8 mouse cellular contexts compared by ENCODE assay signal in the genomic region with DNA sequence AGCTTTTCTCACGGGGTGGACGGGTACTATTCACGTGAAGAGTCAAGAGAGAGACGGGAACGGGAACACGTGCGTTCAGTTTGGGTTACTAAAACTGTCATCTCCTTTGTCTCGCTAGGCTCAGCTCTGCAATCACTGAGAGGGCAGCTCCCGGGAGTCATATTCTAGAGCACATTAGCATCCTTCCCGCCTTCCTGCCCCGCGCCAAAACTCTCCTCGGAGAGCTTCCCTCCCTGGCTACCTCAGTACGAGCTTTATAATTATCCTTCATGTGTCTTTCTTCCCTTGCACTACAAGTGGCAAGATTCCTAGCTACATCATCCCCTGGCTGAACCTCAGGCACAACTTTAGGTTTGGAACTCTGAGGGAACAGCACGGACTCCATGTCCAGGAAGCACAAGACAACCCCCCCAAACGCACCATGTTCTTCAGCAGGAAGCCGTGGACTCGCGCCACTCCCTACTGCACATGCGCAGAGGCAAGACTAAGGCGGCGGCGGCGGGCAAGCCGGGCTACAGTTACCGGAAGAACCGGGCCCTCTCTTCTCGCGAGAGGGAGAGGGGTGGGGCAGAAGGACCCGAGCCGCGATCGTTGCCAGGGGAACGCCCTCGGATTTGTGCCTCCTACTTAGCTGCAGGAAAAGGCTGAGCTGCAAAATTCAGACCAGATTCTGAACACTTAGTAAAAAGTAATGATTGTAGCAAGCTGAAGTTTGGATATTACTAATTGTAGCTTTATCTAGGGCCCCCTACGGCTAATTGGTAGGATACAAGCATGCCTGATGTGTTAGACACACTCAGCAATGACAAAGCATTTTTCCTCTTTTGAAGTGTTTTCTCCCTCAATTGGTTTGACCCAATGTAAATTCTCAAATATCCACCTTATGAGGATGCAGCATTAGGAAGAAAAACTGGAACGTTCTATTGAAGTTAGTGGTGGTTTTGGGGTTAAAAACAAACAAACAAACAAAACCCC. TPM values are rescaled to one million over a fixed set of nuclear protein-coding genes. Genes with fewer than 3 reads are reported as not detected.
DNase-seq lines count a peak whose midpoint lies in the region; ATAC-seq lines count a peak whose summit lies in the region.

Gene Tmem209, minus strand, starts transcription at position 519 of the 975 bp plus-strand sequence.
Gene Ssmem1, plus strand, starts transcription at position 585 of the 975 bp plus-strand sequence.

- H3K27ac ChIP-seq in hindbrain, embryonic 11.5 days (ENCODE audit: low read depth, low read length): peak within 1 kb of the TSS; percentile 96

- H3K9me3 ChIP-seq in hindbrain, embryonic 11.5 days (ENCODE audit: control insufficient read depth, low read length): no peaks in the 10 kb centered on the region

- H3K4me2 ChIP-seq in hindbrain, embryonic 11.5 days (replicated peaks; ENCODE audit: low read depth, low read length): peak within 1 kb of the TSS; percentile 58

- no peaks in the 10 kb centered on the region for H3K36me3 ChIP-seq in hindbrain, embryonic 11.5 days (ENCODE audit: control insufficient read depth, insufficient read depth, low read length)

- peak within 1 kb of the TSS; percentile 87 for H3K9ac ChIP-seq in hindbrain, embryonic 11.5 days (ENCODE audit: low read depth, low read length)

- under 1% methylated on average over 37 of the region's 37 CpGs for WGBS in hindbrain, embryonic 11.5 days

- peak; percentile 97 for ATAC-seq in hindbrain, embryonic 11.5 days (ENCODE audit: low FRiP score)

- peak within 1 kb of the TSS; percentile 59 for H3K4me3 ChIP-seq in hindbrain, embryonic 11.5 days (ENCODE audit: low read depth, low read length)

- H3K27me3 ChIP-seq in hindbrain, embryonic 11.5 days (ENCODE audit: control insufficient read depth, insufficient read depth, low read length): no peaks in the 10 kb centered on the region

- H3K4me1 ChIP-seq in hindbrain, embryonic 11.5 days (replicated peaks; ENCODE audit: control insufficient read depth, insufficient read depth, low read length): peaks cover 4% of the 10 kb centered on the region

- DNase-seq in Muller cell, postnatal 12 days (ENCODE audit: inconsistent ontology term): peak; percentile 98
- peak; percentile 98 for DNase-seq in cerebellum, adult 9-11 months
- DNase-seq in frontal cortex, adult 2 months (ENCODE audit: extremely low spot score in 1 of 2, low spot score in 1 of 2): peak; percentile 98 to 99
- peak; percentile 99 for DNase-seq in hindbrain, embryonic 11.5 days (ENCODE audit: low spot score)
- peak; percentile 99 for DNase-seq in layer of hippocampus, postnatal 10 days (ENCODE audit: low spot score in 2 of 2)
- DNase-seq in lung, postnatal 10 days: peak; percentile 100
- peak; percentile 99 for DNase-seq in ovary, postnatal 36 days (ENCODE audit: low spot score)
- DNase-seq in thymus, postnatal 25 days: peak; percentile 99

RNA-seq across cellular contexts. Expression of gene Tmem209, which starts in this region (rescaled TPM):
- 25.1 and 28.2 TPM in 2 replicates for polyA plus RNA-seq in frontal cortex, adult 2 months (2012; rRNA removed)
- polyA plus RNA-seq in hindbrain, embryonic 11.5 days (2014; fragmentation: Nextera tagmentation; extraction: Ambion mirVana): 47.9 and 51.6 TPM in 2 replicates
- 10 to 100 TPM; 16.2 to 19.4 TPM for total RNA-seq in layer of hippocampus, postnatal 10 days (2021)

RNA-seq across cellular contexts. Expression of gene Ssmem1, which starts in this region (rescaled TPM):
- 0.08 TPM in 1 of 2 replicates, not detected in the other for polyA plus RNA-seq in frontal cortex, adult 2 months (2012; rRNA removed)
- polyA plus RNA-seq in hindbrain, embryonic 11.5 days (2014; fragmentation: Nextera tagmentation; extraction: Ambion mirVana): 0.36 and 0.37 TPM in 2 replicates
- 1 to 10 TPM in 1 of 2 experiments, under 1 TPM in 1; 0.83 to 1.1 TPM for total RNA-seq in layer of hippocampus, postnatal 10 days (2021)

Comparison
In these comparisons a context has a peak if more than half of its experiments do, and no peak if none do; other contexts are left out.
1. Peak in every context shown above with its lines: DNase-seq, ATAC-seq, H3K4me3 ChIP-seq and H3K27ac ChIP-seq.